Mouse (Mus musculus) large intestine, adult 2 months (tissue): ENCODE results near the gene Ubtd1. TPM values are rescaled to one million over a fixed set of nuclear protein-coding genes. Genes with fewer than 3 reads are reported as not detected.
"Not testable (repeated sequence)": the region's sequence is repeated elsewhere in the genome, so short reads cannot be mapped to it uniquely, and the experiment has no call there.

Experiments
- DNase-seq: peaks from one replicate; pipeline ENCODE4 v3.0.0-alpha.2; 2012; ENCODE audit warnings: low read depth, low spot score
- WGBS: fragments of 180-500 bp; shearing (Covaris S2); methylation state at CpG from one replicate; pipeline ENCODE4 v1.1.7; 2018; 5-methylcytosine and 5-hydroxymethylcytosine counted together
- polyA plus RNA-seq: library from polyadenylated mRNA; depleted of rRNA; stranded (reverse); fragments of >200 nt; gene quantifications from 2 replicates; pipeline ENCODE4 v1.2.3, GENCODE M21; 2012

Ubtd1 gene
- polyA plus RNA-seq, 1 experiment: 11.3 TPM

DNA sequence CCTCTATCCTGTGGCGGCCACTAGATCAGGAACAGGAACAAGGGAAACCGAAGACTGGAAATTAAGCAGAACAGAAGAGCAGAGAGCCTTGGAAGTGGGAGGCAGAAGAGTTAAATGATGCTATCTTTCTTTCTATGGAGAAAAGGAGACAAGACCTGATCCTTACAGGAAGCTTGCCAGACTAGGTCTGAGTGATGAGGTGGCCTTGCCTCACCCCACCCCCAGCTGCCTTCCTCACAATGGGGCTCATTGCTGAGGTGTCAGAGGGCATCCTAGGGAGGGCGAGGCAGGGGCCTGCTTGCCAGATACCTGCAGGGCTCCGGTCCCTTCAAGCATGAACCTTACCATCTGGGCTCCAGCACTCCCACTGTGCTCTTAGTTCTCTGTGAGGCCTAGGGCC, 70.4 kb downstream of the Ubtd1 start, which contains the start of gene 4933411K16Rik:
Gene 4933411K16Rik (plus strand): TSS at position 301 of the 400 bp plus-strand sequence.
- no peak for DNase-seq
- WGBS: 75% methylated on average over 4 of the region's 4 CpGs

DNA sequence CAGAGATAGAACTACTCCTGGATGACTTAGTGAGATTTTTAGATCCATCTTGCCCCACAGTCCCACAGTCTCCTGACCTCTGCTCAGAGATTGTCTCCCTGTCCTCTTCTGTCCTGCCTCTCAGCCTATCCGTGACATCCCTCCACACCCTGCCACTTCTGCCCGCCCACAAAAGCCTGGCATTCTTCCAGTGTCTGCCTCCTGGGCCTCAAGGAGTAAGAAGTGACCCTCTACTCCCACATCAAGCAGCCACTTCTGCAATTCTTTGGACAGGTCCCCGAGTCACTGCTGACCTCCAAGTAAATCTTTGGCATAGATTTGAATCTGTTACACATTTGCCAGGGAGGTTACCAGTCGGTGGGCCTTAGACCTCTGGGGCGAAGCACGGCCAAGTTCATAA, 72.7 kb downstream of the Ubtd1 start:
- DNase-seq: no peak
- 62% methylated on average over 6 of the region's 6 CpGs for WGBS

DNA sequence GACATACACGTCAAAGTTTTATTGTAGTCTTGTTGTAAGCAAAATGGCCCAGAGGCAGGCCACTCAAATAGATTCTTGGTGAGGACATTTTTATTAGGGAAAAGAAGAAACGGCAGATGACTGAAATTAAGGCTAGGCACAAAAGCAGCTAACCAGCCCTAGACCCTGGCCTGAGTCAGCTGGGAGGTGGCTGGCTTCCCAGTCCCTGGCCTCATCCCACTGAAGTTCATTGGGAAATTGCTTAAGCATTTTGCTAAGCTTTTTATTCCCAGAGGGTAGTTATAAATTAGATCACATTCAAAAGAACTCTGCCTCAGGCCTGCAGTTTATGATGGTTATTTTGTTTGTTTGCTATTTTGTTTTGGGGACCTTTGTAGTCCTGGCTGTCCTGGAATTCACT, 74.3 kb downstream of the Ubtd1 start:
- no peak for DNase-seq
- WGBS: 72% methylated on average over 2 of the region's 2 CpGs

DNA sequence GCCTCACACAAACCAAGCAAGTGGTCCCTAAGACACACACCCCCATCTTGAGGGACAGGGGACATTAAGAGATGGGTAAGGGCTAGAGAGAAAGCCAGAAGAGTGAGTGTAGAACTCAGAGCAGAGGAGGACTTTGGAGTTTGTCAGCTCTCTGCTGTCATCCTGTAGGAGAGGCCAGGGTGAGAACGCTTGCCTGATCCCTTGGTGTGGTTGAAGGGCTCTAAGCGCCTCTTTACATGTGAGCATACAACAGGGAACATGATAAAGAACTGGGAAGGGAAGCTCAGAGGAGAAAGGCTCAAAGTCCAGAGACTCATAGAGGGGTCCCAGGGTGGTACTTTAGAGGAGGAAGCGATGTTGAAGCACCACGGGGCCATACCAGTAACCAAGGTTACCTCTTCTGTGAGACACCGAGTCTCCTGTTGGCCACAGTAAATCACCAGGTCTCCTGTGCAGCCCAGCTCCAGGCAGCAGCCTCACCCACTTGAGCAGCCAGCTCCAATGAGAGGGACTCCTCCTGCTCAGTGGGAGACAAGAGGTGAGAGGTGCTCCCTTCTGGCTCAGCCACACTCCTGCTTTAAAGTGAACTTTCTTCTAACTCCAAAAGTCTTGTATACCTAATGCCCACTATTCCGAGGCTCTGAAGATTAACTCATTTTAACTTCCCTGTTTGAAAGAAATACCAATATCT, 75.3 kb downstream of the Ubtd1 start:
- WGBS: 74% methylated on average over 6 of the region's 6 CpGs
- no peak for DNase-seq

DNA sequence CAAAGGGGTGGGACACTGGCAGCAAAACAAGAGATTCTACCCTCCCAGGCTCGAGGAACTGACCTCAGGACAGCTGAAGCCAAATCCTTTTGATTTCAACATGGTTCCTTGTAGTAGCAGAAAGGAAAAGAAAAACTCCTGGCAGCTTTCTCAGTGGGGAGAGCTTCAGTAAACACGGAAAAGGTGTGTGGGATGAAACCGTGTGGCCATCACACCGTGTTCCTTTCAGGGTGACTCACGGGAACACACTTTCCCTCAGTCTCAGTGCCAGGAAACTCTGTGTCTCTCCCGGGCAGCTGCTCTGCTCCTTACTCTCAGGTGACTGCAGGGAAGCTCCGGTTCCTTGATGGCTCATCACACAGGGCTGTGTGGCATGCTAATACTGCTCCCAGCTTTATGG, 76.9 kb downstream of the Ubtd1 start:
- no peak for DNase-seq
- WGBS: 14% methylated on average over 7 of the region's 7 CpGs

DNA sequence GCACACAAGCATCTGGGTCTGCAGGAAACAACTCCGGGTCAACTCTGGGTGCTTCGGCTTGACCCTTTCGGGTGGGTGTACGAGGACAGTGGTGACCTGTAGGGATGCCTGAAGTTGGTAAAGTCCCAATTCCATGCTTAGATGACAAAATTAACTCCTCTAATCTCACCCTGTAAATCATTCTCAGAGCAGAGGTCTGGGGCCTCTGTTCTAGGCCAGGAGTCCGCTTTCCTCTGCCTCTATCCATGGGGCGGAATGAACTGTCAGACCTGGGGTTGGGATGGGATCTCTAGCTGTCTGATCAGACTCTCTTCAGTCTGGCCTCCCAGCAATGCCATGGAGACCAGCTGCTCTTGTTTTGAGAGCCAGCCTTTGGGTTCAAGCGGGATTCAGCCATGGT, 79.9 kb downstream of the Ubtd1 start:
- WGBS: 92% methylated on average over 7 of the region's 7 CpGs
- no peak for DNase-seq

DNA sequence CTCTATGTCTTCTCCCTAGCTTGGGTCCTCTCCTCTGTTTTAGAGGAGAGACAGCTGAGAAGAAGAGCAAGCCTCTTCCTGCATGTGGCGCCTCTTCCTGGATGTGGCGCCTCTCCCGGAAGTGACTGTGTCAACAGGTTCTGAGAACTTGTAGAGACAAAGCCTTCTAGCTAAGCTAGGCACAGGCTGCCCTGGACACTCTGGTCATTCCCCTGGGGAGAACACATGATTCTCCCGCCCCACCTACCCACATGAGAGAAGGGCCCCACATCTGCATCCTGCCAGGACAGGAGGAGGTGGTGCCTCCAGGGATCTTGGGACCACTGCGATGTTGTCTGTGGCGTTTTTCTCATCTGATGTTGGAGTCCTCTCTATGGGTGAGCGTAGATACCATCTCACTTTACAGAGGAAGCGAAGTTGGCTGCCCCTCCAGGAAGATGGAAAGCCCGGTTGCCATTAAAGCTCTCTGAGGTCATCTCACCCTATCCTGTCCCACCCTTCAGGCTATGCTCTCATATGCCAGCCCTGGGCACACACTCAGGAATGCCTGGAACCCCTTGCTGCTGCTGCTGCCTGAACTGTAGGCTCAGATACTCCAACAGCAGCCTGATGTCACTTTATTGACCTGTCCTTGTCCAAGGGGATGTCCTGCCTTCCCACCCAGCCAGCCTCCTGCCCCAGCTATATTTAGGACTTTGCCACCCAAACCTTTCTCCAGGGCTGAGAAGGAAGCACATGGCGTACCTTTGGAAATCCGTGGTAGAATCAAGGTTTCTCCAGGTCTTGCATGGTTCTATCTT, 87.1 kb downstream of the Ubtd1 start:
- 78% methylated on average over 11 of the region's 11 CpGs for WGBS
- DNase-seq: no peak

DNA sequence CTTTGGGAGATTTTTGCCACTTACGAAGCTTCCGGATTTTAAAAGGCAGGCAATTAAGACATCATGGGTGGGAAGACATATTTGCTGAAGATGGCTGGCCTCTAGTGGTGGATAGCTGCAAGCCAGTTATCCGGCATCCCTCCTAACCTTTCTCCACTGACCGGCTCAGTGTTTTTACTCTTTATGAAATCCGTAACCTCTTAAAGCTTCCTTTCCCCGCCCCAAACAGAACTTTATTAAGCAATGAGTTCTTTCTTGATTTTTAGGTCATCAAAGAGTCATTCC, 87.6 kb downstream of the Ubtd1 start:
- WGBS: 55% methylated on average over 6 of the region's 6 CpGs
- no peak for DNase-seq

DNA sequence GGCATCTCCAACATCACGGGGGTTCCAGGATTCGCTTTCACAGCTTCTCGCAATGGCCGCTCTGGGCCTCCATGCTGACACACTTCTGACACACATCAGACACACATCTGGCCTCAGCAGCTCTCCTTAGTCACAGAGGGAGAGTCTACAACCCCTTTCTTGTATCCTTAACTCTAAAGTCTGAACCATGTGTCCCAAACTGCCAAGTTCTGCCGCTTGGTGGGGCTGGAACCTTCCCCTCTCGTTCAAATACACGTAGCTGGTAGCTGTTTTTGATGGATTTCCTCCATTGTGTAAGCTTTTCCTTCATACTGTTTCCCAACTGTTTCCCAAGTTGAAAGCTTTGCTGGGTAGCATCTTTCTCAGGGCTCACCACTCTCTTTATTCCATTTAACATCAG, 89.7 kb downstream of the Ubtd1 start:
- WGBS: 78% methylated on average over 7 of the region's 7 CpGs

DNA sequence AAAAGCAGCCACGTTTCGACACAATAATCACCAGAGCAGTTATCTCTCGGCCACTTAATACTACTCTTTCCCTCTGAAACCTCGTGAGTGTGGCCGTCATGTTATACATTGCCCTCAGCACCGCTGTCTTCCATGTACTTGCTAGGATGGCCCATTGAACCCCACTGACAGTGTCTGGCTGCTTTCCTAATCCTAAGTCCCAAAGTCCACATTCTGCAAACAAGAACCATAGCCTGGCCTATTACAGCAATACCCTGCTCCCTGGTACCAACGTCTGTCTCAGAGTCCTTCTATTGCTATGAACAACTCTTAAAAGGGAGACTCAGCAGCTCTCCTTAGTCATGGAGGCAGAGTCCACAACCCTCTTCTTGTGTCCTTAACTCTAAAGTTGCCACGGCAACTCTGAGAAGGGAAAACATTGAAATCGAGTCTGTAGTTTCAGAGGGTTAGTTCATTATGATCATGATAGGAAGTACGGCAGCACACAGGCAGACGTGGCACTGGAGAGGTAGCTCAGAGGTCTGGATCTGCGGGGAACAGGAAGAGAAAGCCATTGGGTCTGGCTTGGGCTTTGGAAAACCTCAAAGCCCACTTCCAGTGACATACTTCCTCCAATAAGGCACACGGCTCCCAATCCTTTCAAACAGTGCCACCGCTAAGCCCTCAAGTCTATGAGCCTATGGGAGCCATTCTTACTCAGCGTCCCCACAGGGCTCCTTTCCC, 90.5 kb downstream of the Ubtd1 start:
- WGBS: 48% methylated on average over 15 of the region's 15 CpGs
- no peak for DNase-seq

More for the DNA sequence above, 89.7 kb downstream of the Ubtd1 start:
- DNase-seq: no peak

DNA sequence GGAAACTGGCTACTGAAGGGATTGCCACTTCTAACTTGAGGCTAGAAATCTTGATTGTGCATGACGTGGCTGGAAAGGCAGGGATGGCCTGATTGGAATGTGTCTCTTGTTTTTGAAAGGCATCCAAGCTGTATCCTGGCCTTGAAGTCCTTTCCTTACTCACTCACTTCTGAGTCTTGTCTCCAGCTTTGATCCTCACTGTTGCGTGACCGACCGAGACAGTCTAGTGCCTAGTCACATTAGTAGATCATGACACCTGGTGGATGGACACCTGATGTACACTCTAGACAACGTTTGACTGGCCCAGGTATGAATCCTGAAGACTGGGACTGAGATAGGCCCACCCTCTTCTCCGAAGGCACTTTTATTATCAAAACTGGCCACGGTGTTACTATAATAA, 91.2 kb downstream of the Ubtd1 start:
- 43% methylated on average over 7 of the region's 7 CpGs for WGBS
- DNase-seq: no peak

DNA sequence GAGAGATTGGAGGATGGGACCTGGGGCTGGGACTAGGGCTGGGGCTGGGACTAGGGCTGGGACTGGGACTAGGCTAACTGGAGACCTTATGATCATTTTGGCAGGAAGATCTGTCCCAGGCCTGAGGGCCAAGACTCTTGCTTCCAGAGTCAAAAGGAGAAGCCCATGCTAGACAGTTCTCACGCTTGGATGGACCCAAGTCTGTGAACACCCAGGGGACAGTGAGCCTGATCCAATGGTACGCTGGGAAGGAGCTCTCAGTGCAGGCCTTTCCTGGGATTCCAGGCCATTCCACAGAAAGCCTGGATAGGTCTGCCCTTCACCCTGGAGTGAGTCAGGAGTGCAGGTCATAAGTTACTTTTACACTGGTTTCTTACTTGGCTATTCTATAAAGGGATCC, 93.5 kb downstream of the Ubtd1 start:
- 84% methylated on average over 2 of the region's 2 CpGs for WGBS
- DNase-seq: no peak

DNA sequence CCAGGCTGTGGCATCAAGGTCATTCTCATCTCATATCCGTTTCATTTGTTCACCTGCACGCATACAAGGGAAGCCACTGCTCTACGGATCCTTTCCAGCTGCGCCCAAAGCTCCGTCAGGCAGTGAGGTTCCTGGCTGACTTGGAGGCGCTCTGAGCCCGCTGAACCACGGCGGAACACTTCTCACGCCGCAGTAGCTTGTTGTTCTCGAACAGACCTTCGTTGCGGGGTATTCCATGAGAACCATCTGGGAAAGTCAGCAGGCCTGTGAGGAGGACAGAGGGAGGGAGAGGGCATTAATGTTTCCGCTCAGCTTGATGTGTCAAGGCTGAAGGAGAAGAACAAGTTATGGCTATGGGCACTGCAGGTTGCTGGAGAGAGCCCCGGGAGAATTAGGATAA, 94.4 kb downstream of the Ubtd1 start:
- no peak for DNase-seq
- 90% methylated on average over 16 of the region's 16 CpGs for WGBS

DNA sequence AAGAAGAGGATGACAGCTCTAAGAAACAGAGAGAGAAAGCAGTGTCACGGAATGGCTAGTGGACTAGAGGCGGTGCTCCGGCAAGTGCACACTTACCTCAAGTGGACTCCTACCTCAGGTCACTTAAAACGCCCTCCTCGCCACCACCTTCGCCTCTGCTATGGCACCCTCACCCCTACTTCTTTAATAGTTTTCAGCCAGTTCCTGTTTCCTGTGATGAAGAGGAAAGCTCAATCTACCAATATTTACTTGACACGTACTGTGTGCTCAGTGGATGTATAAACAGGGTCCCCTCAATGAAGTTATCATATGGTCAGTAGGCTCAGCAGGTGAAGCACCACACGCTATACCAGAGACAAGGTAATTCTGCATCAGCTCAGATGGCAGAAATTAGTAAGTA, 97.0 kb downstream of the Ubtd1 start:
- 87% methylated on average over 8 of the region's 8 CpGs for WGBS

DNA sequence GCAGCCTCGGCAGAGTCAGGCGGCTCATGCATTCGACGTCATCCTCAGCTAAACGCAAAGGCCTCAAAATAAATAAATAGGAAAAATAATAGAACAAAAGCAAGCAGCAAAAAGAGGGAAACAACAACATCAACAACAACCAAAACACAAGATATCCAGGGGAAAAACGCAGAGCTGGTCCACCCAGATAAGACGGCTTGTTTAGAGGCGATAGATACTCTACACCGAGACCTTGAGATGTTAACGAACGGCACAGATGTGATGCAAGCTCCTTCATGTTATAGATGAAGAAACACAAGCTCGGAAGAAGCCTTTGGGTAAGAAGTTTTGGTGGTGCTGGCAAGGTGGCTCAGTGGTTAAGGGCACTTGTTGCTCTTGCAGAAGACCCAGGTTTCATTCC, 97.4 kb downstream of the Ubtd1 start:
- no peak for DNase-seq
- 94% methylated on average over 12 of the region's 12 CpGs for WGBS

More for the DNA sequence above, 97.0 kb downstream of the Ubtd1 start:
- DNase-seq: no peak

DNA sequence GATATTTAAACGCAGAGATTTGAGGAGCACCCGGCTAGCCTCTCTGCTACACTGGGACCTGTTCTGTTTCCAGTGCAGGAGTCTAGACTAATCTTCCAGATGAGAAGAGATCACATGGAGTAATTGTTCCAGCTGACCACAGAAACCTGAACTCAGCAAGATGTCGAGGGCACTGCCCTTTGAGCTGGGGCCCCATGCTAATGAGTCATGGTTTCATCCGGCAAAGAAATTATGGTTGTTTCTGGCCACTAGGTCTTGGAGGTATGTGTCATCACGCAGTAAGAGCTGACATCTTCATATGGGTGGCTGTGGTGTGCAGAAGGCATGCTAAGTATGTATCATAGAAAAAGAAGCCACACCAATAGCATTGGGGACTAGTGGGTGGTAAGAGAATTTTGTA, 98.4 kb downstream of the Ubtd1 start:
- WGBS: 56% methylated on average over 5 of the region's 5 CpGs
- no peak for DNase-seq

DNA sequence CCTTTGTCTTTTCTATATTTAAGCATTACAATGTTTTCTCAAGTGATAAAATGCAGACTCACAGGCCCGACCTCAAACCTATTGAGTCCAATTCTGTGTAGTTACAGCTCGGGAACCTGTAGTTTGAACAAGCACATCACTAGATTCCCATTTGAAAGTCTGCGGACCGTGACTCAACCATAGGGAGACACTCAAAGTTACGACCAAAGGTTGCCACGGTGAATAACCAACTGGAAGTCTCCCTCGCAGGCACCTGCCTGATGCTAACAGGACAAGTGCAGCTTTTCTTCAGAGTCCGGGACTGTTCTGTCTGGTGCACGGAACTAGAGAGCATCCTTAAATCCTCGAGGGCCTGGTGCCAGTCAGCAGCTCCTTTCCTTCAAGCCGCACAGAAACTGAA, 98.9 kb downstream of the Ubtd1 start:
- no peak for DNase-seq
- 76% methylated on average over 11 of the region's 11 CpGs for WGBS

DNA sequence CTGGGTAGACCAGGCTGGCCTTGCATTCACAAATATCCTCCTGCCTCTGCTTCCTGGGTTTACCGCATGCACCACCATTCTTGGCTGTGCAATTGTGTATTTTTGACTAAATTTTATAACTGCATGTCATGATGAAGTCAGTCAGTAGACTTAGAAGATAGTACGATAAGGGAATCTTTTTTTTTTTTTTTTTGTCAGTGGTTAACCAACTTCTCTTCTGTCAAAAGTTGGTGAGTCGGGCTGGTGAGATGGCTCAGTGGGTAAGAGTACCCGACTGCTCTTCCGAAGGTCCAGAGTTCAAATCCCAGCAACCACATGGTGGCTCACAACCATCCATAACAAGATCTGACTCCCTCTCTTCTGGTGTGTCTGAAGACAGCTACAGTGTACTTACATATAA, 100.0 kb downstream of the Ubtd1 start:
- not testable (repeated sequence) for DNase-seq
- 91% methylated on average over 5 of the region's 5 CpGs for WGBS
